Mouse (Mus musculus) macrophage (primary cell): ENCODE measurements around the gene Gm6676. TPM values are rescaled to one million over a fixed set of nuclear protein-coding genes. Genes with fewer than 3 reads are reported as not detected.
"Not testable (repeated sequence)": the region's sequence is repeated elsewhere in the genome, so short reads cannot be mapped to it uniquely, and the experiment has no call there.

Source experiments
- H3K27ac ChIP-seq: fragments of 350-480 bp; formaldehyde crosslinking; 2 replicates; pipeline ENCODE4 v1.9.0; 2021
- H3K36me3 ChIP-seq: fragments of 350-480 bp; formaldehyde crosslinking; 2 replicates; pipeline ENCODE4 v1.9.0; 2021; ENCODE audit errors: inconsistent target
- H3K4me3 ChIP-seq: fragments of 350-480 bp; formaldehyde crosslinking; 2 replicates; pipeline ENCODE4 v1.9.0; 2021; ENCODE audit errors: inconsistent target
- H3K79me2 ChIP-seq: fragments of 350-480 bp; formaldehyde crosslinking; 2 replicates; pipeline ENCODE4 v1.9.0; 2021; ENCODE audit errors: inconsistent target
- WGBS: methylation state at CpG from one replicate; pipeline ENCODE4 v1.1.7; 2026; ENCODE audit warnings: inconsistent platforms; ENCODE audit not compliant: missing documents; 5-methylcytosine and 5-hydroxymethylcytosine counted together
- polyA plus RNA-seq: library from polyadenylated mRNA; stranded (reverse); fragments of 250-400 nt; gene quantifications from 3 replicates; pipeline ENCODE4 v1.2.4, GENCODE M21; 2018; ENCODE audit warnings: inconsistent platforms
- total RNA-seq, 78 experiments: library from RNA; depleted of rRNA; stranded (reverse); fragments of 250-400 nt; gene quantifications; 1 replicate in 9 of 78; 2 replicates in 24 of 78; 3 replicates in 43 of 78; 4 replicates in 2 of 78; pipeline ENCODE4 v1.2.4; 2018; ENCODE audit warnings: inconsistent platforms in 56 of 78

The Gm6676 gene
- total RNA-seq (2018; cell fraction: chromatin; rRNA removed): not detected
- total RNA-seq (2018; cell fraction: cytosol; rRNA removed): not detected
- not detected for total RNA-seq (2018; cell fraction: nucleus; rRNA removed)
- polyA plus RNA-seq: not detected in 3 replicates

DNA sequence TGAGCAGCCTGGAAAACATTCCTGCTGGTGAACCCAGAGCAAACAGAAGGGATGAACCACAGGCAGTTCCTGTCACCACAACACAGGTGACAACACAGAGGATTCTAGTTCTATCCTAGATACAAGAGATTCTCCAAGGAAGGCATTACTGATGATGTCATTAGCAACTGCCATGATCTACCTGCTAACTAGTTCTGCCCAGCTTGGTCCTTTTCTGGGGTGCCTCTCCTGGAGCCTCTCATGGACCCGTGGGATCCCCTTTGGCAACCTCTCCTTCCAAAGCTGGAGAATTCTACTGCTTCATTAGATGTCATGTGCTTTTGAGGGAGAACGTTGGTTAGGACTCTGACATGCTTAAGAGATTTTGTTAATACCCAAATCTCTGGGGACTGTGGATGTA, at the start of gene Gm6676:
Gene Gm6676 (minus strand): TSS at position 101 of the 400 bp plus-strand sequence.
- not testable (repeated sequence) for H3K79me2 ChIP-seq, H3K4me3 ChIP-seq, H3K36me3 ChIP-seq, H3K27ac ChIP-seq
- WGBS: no CpG with 5 or more reads among the region's 2 CpGs

GRCm38 (mm10) chr14:7174483-7174971, 49.3 kb upstream of the Gm6676 start, which contains the start of gene Gm3512:
Gm3512 (minus strand) TSS chr14:7174533.
- not testable (repeated sequence) for H3K79me2 ChIP-seq, H3K4me3 ChIP-seq, H3K36me3 ChIP-seq, H3K27ac ChIP-seq
- no CpG with 5 or more reads among the region's 37 CpGs for WGBS

DNA sequence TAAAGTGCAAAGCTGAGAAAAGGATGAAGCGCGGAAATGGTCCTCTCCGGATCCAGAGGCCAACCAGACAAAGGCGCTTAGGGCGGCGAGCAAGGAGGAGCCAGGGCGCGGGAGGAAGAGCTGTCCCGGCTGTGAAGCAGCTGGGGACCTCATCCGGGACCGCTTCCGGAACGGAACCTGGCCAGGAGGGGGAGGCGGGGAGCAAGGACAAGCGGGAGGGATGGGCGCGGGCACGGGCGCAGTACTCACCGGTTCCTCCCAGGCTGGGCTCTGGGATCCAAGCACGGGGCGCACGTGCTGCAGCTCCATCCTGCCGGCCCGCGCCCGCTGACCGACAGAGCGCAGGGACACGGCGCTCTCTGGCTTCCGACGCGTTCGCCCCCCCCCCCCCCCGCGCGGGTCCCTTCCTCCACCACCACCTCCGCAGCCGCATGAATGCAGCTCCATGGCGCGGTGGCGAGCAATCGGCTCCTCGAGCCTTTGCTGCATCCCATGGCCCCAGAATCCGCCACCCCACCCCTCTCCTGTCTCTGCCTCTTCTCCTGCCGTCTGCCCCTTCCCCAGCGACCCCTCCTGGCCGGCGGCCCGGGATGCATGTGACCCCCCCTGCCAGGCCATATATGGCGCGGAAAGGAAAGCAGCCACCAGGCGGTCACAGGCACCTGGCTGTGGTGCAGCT, 19.9 kb downstream of the Gm6676 start:
- H3K36me3 ChIP-seq, H3K27ac ChIP-seq, H3K4me3 ChIP-seq, H3K79me2 ChIP-seq: not testable (repeated sequence)
- no CpG with 5 or more reads among the region's 54 CpGs for WGBS

GRCm38 (mm10) chr14:7100521-7100920, 24.7 kb downstream of the Gm6676 start, which contains the start of gene Gm3696:
Gm3696 (minus strand) TSS chr14:7100621.
- H3K4me3 ChIP-seq, H3K27ac ChIP-seq, H3K79me2 ChIP-seq, H3K36me3 ChIP-seq: not testable (repeated sequence)
- WGBS: no CpG with 5 or more reads among the region's 3 CpGs

Other genes with a start within 250 kb of the Gm6676 start
- not detected in 3 replicates for gene Gm3667, start 235.4 kb downstream of the Gm6676 start, polyA plus RNA-seq
- gene Gm6356, start 151.6 kb downstream of the Gm6676 start, polyA plus RNA-seq: not detected in 3 replicates
- not detected in 3 replicates for gene Gm10406, start 98.0 kb downstream of the Gm6676 start, polyA plus RNA-seq
- gene Gm3685, start 80.4 kb downstream of the Gm6676 start, polyA plus RNA-seq: not detected in 3 replicates
- not detected in 3 replicates for gene Gm3696, start 24.8 kb downstream of the Gm6676 start, polyA plus RNA-seq
- not detected in 3 replicates for gene Gm3512, start 49.1 kb upstream of the Gm6676 start, polyA plus RNA-seq
- gene Gm16434, start 69.1 kb upstream of the Gm6676 start, polyA plus RNA-seq: not detected in 3 replicates
- not detected in 3 replicates for gene Gm3727, start 139.3 kb upstream of the Gm6676 start, polyA plus RNA-seq
- not detected in 3 replicates for gene Gm3739, start 189.6 kb upstream of the Gm6676 start, polyA plus RNA-seq
- not detected in 3 replicates for gene Gm5797, start 207.0 kb upstream of the Gm6676 start, polyA plus RNA-seq
- not detected in 3 replicates for gene Gm8374, start 239.7 kb upstream of the Gm6676 start, polyA plus RNA-seq